Mouse (Mus musculus) NIH3T3 (cell line): Measurements from ENCODE around the gene Tab1.

ENCODE experiments used
- DNase-seq: peaks from one replicate; pipeline ENCODE4 v3.0.0-alpha.2; 2012; ENCODE audit warnings: low read depth

The Tab1 gene

DNA sequence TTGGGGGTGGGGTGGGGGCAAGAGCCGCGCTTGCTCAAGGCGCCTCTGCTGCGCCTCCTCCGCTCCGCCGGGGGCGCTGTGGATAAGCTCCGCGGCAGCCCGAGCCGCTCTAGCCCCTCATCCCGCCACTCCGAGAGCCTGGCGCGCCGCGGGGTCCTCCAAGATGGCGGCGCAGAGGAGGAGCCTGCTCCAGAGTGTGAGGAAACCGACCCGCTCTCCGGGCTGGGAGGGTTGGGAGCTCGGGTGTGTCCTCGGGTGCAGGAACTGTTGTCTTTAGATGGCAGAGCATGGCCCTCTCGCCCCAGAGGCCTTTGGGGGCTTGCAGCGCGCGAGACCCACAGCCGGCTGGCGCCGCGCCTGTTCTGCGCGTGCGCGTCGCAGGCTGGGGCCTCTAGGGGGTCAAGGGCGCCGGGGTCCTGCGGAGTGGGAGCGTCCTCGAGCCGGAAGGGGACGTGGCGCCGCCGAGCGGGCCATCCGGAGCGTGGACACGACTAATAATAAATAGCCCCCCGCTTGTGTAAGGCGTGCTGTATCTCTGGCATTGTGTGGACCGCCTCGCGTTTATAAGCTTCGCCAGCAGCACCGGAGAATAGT is at the start of gene Tab1:
Gene Tab1 (plus strand): TSS at position 135 of the 594 bp plus-strand sequence.
- peak; percentile 97 for DNase-seq

DNA sequence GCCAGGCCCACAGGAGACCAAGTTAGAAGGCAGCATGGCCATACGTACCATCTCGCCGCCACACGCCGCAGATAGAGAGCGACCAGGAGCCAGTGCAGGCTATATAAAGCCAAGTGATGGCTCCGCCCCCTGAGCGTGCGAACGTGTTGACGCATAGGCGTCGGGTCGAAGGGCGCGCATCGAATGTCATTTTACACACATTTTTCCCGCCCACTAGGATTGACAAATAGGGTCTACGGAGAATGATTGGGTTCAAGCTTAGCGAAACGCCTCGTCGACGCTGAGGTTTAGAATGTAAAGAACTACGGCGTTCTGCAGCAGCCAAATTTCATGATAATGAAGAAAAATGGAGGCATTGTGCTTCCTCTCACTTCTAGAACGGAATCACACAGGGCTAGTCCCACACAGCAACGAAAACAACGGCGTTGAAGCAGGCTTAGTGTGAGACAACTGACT is 49.6 kb upstream of the Tab1 start:
- peak; percentile 100 for DNase-seq

DNA sequence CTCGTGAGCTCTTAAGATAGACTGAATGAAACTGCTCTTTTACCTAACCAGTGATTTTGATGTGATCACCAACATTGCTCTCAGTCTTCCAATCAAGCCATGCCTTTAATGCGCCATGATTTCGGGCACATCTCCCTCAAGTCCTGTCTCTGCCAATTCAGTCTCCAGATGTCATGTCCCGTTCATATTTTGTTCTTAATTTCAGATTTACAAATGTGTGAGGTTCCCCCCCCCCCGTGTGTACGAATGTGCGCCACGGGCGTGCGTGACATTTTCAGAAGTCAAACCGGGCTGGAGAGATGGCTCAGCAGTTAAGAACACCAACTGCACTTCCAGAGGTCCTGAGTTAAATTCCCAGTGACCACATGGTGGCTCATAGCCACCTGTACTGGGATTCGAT is 49.2 kb upstream of the Tab1 start:
- DNase-seq, result no peak

DNA sequence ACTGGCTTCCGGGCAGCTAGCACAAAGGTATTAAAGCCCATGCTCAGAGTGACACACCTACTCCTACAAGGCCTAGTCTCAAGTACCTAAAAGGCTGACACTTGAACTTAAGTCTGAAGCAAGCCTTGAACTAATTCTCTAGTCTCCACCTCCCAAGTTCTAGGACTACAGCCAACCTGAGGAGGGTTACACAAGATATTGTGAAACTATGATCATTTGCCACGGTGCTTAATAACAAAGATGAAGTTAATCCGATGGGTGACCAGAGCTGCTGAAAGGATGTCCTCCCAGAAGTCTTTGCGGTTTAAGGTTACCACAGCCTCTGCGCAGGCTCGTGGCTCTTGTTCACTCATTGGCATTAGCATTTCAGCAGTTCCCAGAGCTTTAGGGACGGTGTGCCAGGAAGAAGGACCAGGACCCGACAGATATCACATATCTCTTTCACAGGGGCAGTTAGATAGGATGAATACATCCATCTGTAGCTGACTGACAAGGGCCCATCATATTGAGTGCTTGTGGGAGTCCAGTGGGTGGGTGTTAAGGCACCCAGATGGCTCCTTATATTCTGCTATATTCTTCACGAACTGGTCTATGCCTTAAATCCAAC is 45.4 kb upstream of the Tab1 start:
- DNase-seq, result peak; percentile 67

DNA sequence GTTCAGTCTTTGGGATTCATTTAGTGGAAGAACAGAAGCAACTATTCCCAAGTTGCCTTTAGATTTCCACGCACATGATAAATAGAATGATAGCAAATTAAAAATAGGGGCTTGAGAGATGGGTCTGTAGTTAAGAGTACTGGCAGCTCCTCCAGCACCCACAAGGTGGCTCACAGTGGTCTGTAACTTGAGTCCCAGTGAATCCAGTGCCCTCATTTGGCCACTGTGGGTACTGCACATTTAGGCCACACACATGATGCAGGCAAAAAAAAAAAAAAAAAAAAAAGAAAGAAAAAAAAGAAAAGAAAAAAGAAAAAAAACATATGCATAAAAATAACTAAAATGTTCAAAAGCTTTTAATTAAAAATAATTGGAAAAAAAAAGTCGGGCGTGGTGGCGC is 44.3 kb upstream of the Tab1 start:
- peak; percentile 98 for DNase-seq

DNA sequence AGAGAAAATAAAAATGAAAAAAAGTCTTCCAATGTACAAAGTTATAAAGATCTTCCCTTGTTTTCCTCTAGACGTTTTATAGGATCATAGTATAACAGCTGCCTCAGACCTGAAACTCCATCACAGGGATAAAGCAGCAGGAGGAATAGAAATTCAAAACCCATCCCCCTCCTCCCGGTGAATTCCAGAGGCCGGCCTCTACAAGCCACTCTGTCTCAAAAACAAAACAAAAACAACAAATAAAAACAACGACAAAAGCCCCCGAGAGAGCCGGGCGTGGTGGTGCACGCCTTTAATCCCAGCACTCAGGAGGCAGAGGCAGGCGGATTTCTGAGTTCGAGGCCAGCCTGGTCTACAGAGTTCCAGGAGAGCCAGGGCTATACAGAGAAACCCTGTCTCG is 42.8 kb upstream of the Tab1 start:
- no peak for DNase-seq

DNA sequence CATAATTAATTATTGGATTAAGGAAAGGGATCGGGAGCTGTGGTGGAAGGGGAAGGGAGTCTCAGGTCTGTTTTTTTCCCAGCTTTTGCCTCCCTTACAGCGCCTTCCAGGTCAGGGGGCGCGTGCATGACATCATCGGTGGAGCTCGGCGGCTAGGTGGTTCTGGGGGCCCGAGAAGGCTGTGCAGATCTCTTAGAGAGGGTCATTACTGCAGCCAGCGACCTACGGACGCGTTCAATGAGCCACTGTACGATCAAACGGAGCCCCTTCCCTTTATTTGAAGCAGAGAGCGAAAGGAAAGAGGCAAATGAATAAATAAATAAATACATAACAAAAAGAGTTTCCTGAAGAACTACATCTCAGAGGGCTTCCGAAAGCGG is 42.2 kb upstream of the Tab1 start:
- DNase-seq, result no peak

DNA sequence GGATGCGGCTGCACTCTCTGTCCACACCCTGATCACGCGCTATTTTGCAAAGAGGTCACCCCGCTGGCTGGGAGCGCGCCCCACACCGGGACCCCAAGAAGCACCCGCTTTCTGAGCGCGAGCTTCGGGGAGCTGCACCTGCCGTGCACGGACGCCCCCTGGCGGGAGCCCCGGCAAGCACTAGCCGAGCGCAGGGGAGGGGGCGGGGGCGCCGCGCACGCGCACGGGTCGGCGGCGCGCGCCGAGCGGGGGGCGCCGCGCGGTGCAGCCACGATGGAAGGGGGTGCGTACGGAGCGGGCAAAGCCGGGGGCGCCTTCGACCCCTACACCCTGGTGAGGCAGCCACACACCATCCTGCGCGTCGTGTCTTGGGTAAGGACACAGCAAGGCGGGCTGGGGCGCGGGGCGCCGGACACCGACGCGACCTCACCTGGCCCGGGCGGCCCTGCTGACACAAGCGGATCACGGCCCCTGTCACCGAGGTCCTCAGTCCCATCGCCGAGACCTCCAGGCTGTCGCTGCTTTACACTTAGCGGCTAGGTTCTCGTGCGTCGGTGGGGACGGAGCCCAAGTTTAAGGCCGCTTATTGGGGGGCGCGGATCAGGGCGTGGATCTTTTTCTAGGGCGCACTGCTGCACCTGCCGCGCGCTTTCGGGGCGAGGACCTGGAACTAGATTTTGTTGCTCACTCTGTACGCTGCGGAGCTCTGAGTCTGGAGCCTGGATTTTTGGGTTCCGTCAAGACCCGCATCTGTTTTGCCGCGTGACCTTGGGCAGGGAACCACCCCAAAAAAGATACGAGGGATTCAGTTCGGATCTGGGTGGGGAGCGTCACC is 41.6 kb upstream of the Tab1 start, which contains the start of the genes Syngr1 and Rpl3:
Gene Syngr1 (plus strand): TSS at position 214 of the 835 bp plus-strand sequence.
Gene Rpl3 (minus strand): TSS at position 748 of the 835 bp plus-strand sequence.
- no peak for DNase-seq

DNA sequence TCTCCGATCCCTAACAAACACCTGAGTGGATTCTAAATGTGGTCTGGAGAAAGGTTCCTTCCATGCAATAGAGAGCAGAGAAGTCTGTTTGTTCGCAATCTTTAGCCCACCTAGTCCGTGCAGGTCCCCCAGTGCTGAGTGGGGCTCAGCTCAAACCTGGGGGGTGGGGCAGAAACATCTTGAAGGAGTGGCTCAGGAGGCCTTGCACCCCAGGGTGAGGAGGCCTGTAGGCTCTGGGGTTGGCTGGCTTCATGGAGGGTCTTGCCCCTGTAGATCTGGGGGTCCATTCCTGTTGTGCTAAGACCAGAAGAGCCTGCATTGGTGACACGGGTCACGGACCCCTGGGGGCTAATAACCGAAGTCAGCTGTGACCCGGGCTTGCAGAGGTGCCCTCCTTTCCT is 40.9 kb upstream of the Tab1 start:
- DNase-seq, result no peak

DNA sequence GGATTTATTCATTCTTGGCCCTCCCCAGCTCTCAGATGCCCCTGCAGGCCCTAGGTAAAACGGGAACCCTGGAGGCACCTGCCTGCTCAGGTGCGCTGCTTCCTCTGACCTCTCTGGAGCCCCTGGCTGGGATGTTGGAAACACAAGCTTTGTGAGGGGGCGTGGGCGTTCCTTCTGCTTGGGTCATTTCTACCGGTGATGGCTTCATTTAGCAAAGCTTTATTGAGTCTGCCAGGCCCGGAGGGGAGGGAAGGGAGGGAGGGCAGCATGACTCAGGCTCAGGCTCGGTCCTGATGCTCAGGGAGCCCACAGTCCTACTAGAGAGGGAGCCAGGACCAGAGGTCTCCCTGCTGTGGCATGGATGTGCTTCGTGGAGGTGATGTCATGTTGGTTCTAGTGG is 40.3 kb upstream of the Tab1 start:
- peak; percentile 86 for DNase-seq

DNA sequence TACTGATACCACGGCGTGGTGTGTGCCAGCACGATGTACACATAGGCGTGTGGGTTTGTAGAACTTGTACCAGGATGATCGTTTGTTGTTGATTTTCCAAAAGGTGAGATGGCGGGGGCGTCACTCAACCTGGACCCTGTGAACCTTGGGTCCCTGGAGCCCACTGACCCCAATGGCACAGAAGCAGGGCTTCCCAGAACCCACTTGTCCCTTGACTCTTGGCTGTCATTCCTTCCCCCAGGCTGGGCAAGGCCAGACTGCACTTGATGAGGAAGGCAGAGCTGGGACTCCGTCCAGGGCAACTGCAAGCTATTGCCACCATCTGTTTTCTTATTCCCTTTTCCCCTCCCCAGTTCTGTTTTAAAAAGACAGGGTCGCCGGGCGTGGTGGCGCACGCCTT is 38.7 kb upstream of the Tab1 start:
- no peak for DNase-seq

DNA sequence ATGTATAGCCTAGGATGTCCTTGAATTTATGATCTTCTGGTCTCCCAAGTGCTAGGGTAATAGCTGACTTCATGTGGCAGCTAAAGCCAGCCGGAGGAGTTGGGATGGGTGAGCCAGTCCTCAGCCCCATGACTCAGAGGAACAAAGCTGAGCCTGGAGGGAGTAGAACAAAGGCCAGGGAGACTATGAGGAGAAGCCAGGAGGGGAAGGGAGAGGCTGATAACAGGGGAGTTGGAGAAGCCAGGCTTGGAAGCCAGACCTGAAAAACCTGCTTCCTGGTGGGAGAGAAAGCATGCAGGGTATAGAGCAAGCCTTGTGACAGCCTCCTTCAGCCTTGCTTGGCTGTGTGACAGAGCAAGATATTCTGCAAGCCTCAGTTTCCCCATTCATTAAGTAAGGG is 37.3 kb upstream of the Tab1 start:
- no peak for DNase-seq

DNA sequence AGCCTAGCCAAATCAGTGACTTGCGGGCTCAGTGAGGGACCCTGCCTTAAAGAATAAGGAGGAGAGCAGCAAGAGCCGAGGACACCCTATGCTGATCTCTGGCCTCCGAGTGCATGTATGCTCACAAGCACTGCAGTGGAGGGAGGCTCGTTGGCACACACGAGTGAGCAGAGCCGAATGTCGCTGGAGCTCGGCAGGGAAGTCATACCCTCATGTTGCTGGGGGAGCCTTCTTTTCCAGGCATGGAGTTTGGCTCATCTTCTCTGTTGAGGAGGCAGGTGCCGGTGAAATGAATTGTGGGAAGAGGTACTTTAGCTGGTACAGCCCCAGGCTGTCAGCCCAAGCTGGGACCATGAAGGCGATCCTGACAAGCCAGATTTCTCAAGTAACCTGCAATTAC is 36.5 kb upstream of the Tab1 start:
- no peak for DNase-seq

DNA sequence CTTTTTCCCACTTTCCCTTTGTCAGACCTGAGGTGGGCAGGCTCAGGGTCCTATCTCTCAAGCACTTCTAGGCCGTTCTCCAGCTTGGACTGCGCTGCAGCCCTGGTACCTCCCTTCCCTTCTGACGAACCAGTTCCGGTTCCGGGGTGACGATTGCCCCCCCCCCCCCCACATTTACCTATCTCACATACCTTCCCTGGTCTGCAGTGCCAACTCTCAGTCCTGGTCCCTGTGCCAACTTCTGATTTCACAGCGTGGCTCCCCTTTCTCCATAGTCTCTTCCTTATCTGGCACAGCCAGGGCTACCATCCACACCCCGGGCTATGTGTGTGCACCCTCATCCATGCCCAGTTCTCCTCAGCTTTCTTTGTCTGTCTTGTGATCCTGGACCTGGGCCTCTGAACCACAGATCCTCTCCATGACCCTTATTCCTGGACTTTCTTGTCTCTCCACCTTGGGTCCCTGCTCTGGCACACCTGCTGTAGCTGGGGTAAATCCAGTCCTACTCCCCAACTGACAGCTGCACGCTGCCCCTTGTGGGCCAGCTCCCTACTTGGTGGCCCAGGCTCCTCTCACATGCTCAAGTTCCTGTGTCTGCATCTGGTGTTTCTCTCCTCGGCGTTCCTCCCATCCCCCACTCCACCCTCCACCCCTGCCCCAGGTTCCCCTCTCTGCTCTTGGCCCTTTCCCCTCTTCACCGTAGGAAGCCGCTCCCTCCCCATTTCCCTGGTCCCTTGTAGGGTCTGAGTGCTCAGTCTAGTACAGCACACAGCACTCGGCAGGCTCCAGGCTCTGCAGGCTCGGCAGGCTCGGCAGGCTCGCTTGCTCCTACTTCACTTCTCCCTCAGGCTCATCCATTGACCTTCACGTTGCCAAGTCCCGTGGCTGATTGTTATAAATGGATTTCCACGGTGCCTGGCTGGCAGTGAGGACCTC is 35.7 kb upstream of the Tab1 start:
- DNase-seq, result peak; percentile 73

DNA sequence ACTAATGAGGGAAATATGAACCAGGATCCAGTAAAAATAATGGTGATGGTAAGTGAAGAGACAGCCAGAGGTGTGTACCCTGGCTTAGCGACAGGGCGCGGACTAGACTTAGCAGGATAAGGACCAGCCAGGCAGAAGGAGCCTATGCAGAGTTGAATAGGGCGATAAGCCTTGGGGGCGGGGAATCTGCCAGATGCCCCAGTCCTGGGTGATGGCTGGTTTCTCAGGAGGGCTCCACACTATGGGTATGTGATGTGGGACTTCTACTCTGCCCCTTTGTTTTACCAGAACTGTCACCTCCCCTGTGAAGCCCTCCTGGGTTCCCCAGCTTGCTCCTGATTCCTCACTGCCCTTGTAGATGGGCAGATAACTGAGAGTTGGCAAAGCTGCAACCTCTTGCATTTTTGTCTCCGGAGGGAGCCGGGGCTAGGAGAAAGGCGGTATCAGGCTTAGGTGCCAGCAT is 34.9 kb upstream of the Tab1 start:
- no peak for DNase-seq

DNA sequence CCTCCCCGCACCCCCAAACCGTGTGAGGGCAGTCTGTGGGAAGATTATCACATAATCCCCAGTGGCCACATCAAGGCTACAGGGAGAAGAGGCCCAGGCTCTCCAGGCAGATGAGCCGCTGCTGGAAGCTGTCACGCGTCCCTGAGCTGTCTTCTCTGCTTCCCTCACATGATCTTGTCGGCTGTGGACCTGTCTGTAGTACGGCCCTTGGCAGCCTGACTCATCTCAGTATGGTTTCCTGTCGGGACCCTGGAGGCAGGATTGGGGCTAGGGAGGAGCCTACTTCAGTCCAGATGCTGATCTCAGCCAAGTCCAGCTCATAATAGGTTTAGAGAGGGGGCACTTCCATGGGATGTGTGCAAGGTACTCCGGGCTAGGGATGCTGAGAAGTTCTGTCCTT is 34.1 kb upstream of the Tab1 start:
- peak; percentile 83 for DNase-seq

DNA sequence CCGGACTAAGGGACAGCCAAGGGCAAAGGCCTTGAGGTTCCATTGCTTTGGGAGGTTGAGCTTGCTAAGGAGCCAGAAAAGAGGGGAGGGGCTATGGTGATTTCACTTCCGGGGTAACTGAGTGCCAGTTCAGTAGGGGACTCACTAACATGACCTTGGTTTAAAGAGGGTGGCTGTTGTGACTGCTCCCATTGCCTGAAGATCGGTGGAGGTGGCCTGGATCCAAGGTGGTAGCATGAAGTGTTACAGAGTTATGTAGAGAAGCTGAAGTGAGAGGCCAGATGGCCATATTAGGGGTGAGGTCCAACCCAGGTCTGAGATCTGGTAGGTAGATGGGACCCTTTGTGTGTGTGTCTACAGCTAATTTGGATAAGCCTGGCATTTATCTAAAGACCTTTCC is 33.5 kb upstream of the Tab1 start:
- no peak for DNase-seq

DNA sequence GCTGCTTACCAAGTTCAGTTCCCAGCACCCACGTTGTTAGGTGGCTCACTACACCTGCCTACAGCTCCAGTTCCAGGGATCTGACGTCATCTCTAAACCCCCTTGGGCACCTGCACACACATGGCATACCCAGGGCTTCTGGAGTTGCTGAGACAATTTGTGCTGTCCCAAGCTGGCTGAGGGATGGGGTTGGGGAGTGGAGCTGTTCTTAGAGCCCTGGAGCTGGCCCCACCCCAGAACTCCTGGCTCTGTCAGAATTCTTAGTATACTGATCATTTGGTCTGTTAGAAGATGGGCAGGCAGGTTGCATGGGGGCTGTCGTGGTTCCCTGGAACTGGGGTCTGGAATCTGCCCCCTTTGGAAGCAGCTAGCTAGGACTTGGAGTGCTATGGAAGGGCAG is 32.7 kb upstream of the Tab1 start:
- DNase-seq, result no peak

DNA sequence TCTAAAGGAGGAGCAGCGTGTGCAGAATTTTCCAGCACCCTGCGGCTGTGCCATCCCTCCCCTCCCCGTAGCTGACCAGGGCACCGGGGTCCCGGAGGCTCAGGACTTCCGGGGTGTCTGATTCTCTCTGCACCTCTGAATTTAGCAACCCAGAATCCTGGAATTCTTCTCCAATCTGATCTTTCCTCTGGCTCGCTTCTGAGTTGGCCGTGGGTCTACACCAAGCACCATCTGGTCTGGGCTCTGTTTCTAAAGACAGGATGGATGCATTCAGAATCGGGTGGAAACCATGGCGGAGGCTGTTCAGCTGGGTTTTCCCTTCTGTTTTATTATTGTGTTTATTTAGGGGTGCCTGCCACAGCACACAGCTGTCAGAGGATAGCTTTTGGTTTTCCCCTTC is 32.1 kb upstream of the Tab1 start:
- DNase-seq, result no peak

DNA sequence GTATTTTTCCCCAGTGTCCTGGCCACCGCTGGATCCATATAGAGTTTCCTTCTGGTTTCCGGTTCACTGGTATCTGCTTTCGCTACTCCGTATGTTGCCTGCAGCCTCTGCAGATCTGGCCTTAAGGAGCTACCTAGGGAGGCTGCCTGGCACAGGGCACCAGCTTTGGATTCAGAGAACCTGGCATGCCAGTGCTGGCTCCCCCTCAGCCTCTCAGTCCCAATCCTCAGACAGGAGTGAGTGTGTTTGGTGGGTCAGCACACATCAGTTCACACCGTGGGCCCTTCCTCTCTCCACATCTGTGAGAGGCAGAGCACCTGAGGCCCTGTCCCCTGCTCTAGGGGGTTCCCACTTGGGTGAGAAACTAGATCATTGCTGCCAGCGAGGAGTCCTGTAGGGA is 31.4 kb upstream of the Tab1 start:
- no peak for DNase-seq

DNA sequence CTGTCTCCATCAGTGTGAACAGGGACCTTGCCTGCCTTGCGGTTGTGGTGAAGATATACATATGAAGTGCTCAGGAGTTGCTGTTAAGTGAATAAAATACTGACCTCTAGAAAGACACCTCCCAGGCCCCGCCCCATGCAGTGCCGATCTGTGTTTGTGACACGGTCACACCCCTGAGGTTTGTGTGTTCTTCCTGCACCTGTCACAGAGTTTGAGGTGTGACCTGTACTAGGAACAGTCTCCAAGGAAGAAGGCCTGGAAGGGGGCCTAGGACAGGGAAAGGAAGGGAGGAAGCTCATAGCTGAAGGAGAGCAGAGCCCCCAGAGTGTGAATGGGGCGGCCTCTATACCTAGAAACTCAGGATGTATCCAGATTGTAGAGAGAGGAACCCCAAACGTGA is 30.4 kb upstream of the Tab1 start:
- no peak for DNase-seq
